Mouse (Mus musculus) testis, adult 2 months (tissue): ENCODE data around the gene Tpra1.

ENCODE experiments used
- CTCF ChIP-seq: fragments of 200-500 bp; IDR thresholded peaks from 2 replicates; pipeline ENCODE4 v1.5.1; 2012; ENCODE audit warnings: low read depth, mild to moderate bottlenecking, inconsistent platforms, low read length, moderate library complexity; ENCODE audit not compliant: control insufficient read depth, insufficient read depth, insufficient replicate concordance
- POLR2A ChIP-seq: fragments of 200-500 bp; IDR thresholded peaks from 2 replicates; pipeline ENCODE4 v1.6.1; 2012; ENCODE audit warnings: low read depth, mild to moderate bottlenecking, inconsistent platforms, low read length, moderate library complexity; ENCODE audit not compliant: control insufficient read depth

GRCm38 (mm10) chr6:88942595-88942994 is 40.5 kb downstream of the Tpra1 start:
- TF ChIP-seq POLR2A (no peak), CTCF (no peak)
